Mouse (Mus musculus) hindbrain, embryonic 12.5 days (tissue): ENCODE measurements around the gene Ctxn1. TPM values are rescaled to one million over a fixed set of nuclear protein-coding genes. Genes with fewer than 3 reads are reported as not detected.
"Not testable (repeated sequence)": the region's sequence is repeated elsewhere in the genome, so short reads cannot be mapped to it uniquely, and the experiment has no call there.

ENCODE experiments used
- ATAC-seq: fragments of 200-750 bp; cut with Nextera tagmentation; 2 replicates; pipeline ENCODE4 v1.8.0; 2017; ENCODE audit warnings: moderate TSS enrichment; ENCODE audit not compliant: low FRiP score
- H3K27ac ChIP-seq: fragments of 300-500 bp; sonication (generic); 2 replicates; pipeline ENCODE4 v1.5.1; 2016; ENCODE audit warnings: mild to moderate bottlenecking
- H3K27me3 ChIP-seq: fragments of 300-500 bp; sonication (generic); 2 replicates; pipeline ENCODE4 v1.6.1; 2016; ENCODE audit warnings: mild to moderate bottlenecking
- H3K36me3 ChIP-seq: fragments of 300-500 bp; sonication (generic); 2 replicates; pipeline ENCODE4 v1.6.1; 2016; ENCODE audit warnings: mild to moderate bottlenecking
- H3K4me1 ChIP-seq: fragments of 300-500 bp; sonication (generic); 2 replicates; pipeline ENCODE4 v1.6.1; 2016
- H3K4me2 ChIP-seq: fragments of 300-500 bp; sonication (generic); replicated peaks from 2 replicates; pipeline ENCODE4 v1.6.1; 2016; ENCODE audit warnings: mild to moderate bottlenecking
- H3K4me3 ChIP-seq: fragments of 300-500 bp; sonication (generic); 2 replicates; pipeline ENCODE4 v1.5.1; 2016; ENCODE audit warnings: mild to moderate bottlenecking
- H3K9ac ChIP-seq: fragments of 300-500 bp; sonication (generic); 2 replicates; pipeline ENCODE4 v1.6.1; 2016; ENCODE audit warnings: mild to moderate bottlenecking, moderate library complexity
- H3K9me3 ChIP-seq: fragments of 300-500 bp; sonication (generic); replicated peaks from 2 replicates; pipeline ENCODE4 v1.6.1; 2016; ENCODE audit warnings: mild to moderate bottlenecking
- WGBS: fragments of 180-500 bp; shearing (Covaris S2); methylation state at CpG from one replicate; pipeline ENCODE4 v1.1.7; 2016; 5-methylcytosine and 5-hydroxymethylcytosine counted together
- polyA plus RNA-seq: library from polyadenylated mRNA; unstranded; fragments of >200 nt; fragmentation: Nextera tagmentation; extraction: Ambion mirVana; gene quantifications from 2 replicates; pipeline ENCODE4 v1.2.1, GENCODE M21; 2016

Gene Ctxn1
- polyA plus RNA-seq, 1 experiment from 2014 or later: 195 TPM

DNA sequence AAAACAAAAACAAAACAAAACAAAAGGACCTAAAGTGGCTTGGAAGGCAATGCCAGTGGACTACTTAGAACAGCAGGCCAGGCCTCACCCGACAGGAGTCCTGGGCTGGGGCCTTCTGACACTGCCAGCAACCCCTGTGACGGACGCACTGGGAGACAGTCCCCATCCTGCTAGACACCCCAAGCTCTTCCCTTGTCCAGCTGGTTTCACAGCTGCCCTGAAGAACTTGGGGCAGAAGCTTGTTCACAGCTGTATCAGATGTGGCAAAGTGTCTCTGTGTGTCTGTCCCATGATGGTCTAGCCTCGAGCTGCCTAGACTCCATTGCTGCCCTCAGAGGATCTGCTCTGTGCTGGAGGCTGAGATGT, 714 bp upstream of the Ctxn1 start:
- peaks cover 67% of the 10 kb centered on the region for H3K36me3 ChIP-seq
- WGBS: 85% methylated on average over 4 of the region's 4 CpGs
- peak overlapping the region; percentile 82; the same call in 1 of the 2 replicates for H3K4me3 ChIP-seq
- peaks cover 27% of the 10 kb centered on the region for H3K4me1 ChIP-seq
- peak overlapping the region; percentile 86; the same call in 1 of the 2 replicates for H3K9ac ChIP-seq
- peak overlapping the region; percentile 74; the same call in 1 of the 2 replicates for H3K4me2 ChIP-seq
- no peaks in the 10 kb centered on the region for H3K27me3 ChIP-seq
- peak overlapping the region; percentile 97 for H3K27ac ChIP-seq
- ATAC-seq: no peak
- no peaks in the 10 kb centered on the region for H3K9me3 ChIP-seq

DNA sequence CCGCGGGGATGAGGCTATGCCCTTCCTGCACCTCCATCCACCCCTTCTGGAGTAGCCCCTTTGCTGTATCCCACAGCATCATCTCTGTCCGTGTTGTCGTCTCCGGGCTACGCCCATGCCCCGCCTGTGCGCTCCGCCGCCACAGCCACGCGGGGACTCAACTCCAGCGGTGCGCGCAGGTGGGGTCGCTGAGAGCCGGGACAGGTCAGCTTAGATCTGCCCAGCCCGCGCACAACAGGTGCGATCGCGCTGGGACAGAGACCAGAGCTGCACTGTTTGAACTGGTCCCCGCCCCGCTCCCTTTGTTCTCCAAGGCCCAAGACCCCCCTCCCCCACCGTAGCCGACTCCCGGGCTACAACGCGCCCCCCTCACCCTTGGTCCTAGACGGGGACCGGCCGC, 396 bp downstream of the Ctxn1 start:
- H3K36me3 ChIP-seq: peaks cover 59% of the 10 kb centered on the region
- peak; percentile 83 for ATAC-seq
- peak overlapping the region; percentile 86 for H3K9ac ChIP-seq
- H3K4me3 ChIP-seq: peak overlapping the region; percentile 82
- H3K27me3 ChIP-seq: no peaks in the 10 kb centered on the region
- peak overlapping the region; percentile 97 for H3K27ac ChIP-seq
- no peaks in the 10 kb centered on the region for H3K9me3 ChIP-seq
- WGBS: under 1% methylated on average over 32 of the region's 32 CpGs
- H3K4me1 ChIP-seq: peaks cover 37% of the 10 kb centered on the region
- H3K4me2 ChIP-seq: peak overlapping the region; percentile 74

DNA sequence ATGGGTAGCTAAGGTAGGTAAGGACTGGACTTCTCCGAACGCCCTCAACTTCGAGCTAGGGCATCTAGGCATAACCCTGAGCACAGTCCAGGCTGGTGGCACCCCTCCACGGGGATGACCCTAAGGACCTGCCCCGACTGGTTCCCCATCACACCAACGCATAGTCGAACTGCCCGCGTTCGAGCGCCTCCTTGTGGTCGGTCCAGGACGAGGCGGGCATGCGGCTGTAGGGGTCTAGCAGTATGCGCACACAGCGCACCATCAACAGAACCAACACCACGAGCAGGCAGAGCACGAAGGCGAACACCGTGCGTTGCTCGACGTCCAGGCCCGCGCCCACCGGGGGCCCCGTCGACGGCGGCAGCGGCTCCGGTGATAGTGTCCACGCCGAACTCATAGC, 841 bp downstream of the Ctxn1 start:
- peak overlapping the region; percentile 86 for H3K9ac ChIP-seq
- H3K4me1 ChIP-seq: peaks cover 40% of the 10 kb centered on the region
- no peaks in the 10 kb centered on the region for H3K27me3 ChIP-seq
- H3K36me3 ChIP-seq: peaks cover 56% of the 10 kb centered on the region
- H3K4me3 ChIP-seq: peak overlapping the region; percentile 82
- peak overlapping the region; percentile 97 for H3K27ac ChIP-seq
- peak; percentile 71 for ATAC-seq
- H3K4me2 ChIP-seq: peak overlapping the region; percentile 74
- no peaks in the 10 kb centered on the region for H3K9me3 ChIP-seq
- WGBS: 4% methylated on average over 34 of the region's 35 CpGs

DNA sequence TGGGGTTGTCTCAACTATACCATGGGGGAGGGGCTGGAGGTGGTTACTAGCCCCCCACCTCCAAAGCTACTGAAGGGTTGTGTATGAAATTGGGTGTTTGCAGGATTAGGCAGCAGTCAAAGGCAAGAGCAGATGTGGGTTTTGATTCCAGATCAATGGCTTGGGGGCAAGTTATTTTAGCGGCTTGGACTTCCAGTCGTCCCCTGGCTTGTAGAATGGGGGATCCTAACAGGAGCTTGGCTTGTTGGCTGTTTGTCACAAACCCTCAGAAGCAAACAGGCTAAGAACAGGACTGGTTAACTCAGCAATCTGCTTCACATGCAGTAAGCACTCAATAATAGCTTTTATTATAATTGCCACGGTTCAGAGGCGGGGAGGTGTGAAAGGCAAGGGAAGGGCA, 1.7 kb downstream of the Ctxn1 start:
- H3K4me3 ChIP-seq: peak overlapping the region; percentile 82
- H3K4me2 ChIP-seq: peak overlapping the region; percentile 74
- H3K9ac ChIP-seq: peak overlapping the region; percentile 86
- ATAC-seq: no peak
- H3K36me3 ChIP-seq: peaks cover 48% of the 10 kb centered on the region
- H3K27me3 ChIP-seq: no peaks in the 10 kb centered on the region
- 57% methylated on average over 4 of the region's 4 CpGs for WGBS
- H3K9me3 ChIP-seq: no peaks in the 10 kb centered on the region
- peaks cover 43% of the 10 kb centered on the region for H3K4me1 ChIP-seq
- peak overlapping the region; percentile 97 for H3K27ac ChIP-seq

DNA sequence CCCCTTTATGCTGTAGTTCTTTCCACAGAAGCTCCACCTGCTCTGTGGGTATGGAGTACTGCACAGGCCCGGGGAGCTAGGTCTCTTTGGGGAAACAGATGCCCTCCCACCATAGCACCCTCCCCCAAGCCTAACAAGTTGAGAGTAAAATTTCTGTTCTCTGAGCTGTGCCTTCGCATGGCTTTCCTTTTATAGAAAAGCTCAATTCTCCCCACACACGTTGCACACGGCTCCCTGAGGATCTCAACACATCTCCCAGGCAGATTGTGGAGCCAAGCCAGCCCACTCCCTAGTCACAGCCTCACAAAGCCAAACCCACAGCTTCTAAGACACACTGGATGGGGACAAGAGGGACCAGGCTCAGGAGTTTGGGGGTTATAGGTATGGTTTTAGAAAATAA, 2.2 kb downstream of the Ctxn1 start:
- 72% methylated on average over 4 of the region's 4 CpGs for WGBS
- H3K4me2 ChIP-seq: peak overlapping the region; percentile 74
- H3K9ac ChIP-seq: peak overlapping the region; percentile 86
- no peak for ATAC-seq
- H3K27me3 ChIP-seq: no peaks in the 10 kb centered on the region
- H3K4me1 ChIP-seq: peaks cover 44% of the 10 kb centered on the region
- H3K27ac ChIP-seq: peak overlapping the region; percentile 97
- H3K4me3 ChIP-seq: peak overlapping the region; percentile 82
- no peaks in the 10 kb centered on the region for H3K9me3 ChIP-seq
- peaks cover 44% of the 10 kb centered on the region for H3K36me3 ChIP-seq

DNA sequence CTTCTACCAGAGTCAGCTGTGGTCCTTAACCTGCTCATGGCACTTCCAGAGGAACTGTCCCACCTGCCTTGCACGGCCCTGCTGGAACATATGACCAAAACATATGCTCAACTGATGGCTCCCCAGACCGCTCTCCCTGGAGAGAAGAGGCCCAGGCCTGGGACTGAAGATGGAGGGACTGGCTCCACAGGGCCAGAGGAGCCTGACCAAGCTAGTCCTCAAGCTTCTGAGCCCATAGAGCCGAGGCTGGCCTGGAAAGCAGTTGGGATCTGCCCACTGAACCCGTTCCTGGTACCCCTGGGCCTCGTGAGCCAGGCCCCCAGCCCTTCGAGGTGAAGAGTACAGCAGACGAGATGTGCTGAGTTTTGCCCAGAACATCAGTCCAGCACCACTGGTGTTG, 3.6 kb downstream of the Ctxn1 start:
- H3K36me3 ChIP-seq: peaks cover 29% of the 10 kb centered on the region
- WGBS: 88% methylated on average over 7 of the region's 7 CpGs
- H3K4me1 ChIP-seq: peaks cover 44% of the 10 kb centered on the region
- ATAC-seq, H3K9ac ChIP-seq, H3K9me3 ChIP-seq, H3K4me3 ChIP-seq, H3K27ac ChIP-seq, H3K27me3 ChIP-seq, H3K4me2 ChIP-seq: not testable (repeated sequence)

DNA sequence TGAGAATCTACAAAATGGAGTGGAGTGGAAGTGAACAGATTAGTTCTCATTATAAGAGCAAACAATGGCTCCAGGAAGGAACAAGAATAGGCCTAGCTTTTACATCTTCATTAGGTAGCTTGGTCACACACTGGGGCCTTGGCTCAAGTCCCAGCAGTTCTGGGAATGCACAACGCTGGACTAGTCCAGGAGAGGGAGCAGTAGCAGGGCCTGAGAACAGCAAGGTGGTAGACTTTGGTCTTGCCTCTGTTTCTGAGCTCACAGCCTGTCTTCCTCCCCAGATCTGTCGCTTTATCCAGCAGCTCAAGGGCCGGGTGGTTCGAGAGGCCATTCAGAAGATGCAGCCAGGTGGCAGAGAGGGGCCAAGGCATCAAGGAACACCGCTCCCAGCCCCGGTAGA, 5.1 kb downstream of the Ctxn1 start:
- no peak for ATAC-seq
- Histone ChIP-seq H3K9me3 (no peaks in the 10 kb centered on the region), H3K4me3 (peak overlapping the region; percentile 89), H3K36me3 (peaks cover 28% of the 10 kb centered on the region), H3K4me1 (peaks cover 45% of the 10 kb centered on the region), H3K27me3 (no peaks in the 10 kb centered on the region), H3K4me2 (peak overlapping the region; percentile 86), H3K27ac (peak overlapping the region; percentile 95; the same call in 1 of the 2 replicates), H3K9ac (peak overlapping the region; percentile 91)
- WGBS: 67% methylated on average over 6 of the region's 6 CpGs

DNA sequence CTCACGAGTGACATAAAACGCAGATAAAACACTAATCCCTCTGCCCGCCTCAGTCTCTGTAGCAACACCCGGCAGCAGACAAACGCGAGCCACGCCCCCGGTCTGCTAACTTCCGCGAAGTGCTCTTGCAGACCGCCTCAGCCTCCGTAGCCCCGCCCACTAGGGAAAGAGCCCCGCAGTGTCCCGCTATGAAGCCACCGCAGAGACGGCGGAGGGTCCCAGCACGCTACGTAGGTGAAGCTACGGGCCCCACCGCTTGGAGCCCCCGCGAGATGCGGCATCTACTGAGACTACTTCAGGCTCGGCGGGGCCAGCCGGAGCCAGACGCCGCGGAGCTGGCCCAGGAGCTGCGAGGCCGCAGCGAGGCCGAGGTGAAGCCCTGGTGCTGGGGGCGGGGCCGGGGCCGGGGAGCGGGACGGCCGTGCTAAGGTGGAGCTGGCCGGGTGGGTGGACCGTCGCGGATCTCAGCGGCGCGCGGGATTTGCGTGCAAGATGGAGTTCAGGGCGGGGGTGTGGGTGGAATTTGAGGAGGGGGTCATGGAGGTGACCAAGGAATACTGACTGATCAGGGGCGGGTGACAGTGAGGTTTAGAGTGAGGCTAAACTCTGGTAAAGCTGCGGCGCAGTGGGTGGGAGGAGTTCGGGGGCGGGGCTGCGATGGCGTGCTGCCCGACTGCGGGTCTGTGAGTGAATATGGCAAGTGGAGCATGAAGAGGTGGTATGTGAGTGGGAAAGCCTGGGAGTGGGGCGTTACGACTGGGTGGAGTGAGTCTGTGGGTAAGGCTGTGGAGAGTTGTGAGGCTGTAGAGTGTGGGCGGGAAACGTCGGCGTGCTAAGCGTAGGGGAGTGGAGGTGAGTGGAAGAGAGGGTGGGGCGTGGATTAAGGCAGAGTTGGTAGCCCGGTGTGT, 5.9 kb downstream of the Ctxn1 start, which contains the start of gene Snapc2:
Snapc2 (plus strand) TSS at position 147 of the 908 bp plus-strand sequence.
- peak; percentile 88 for ATAC-seq
- Histone ChIP-seq H3K9me3 (no peaks in the 10 kb centered on the region), H3K36me3 (peaks cover 29% of the 10 kb centered on the region), H3K27me3 (0 out of 2 replicates have a peak, but pooled peaks cover under 1% of the 10 kb centered on the region), H3K4me2 (peak within 1 kb of the TSS; percentile 86), H3K9ac (peak within 1 kb of the TSS; percentile 91), H3K4me1 (peaks cover 47% of the 10 kb centered on the region), H3K27ac (peak within 1 kb of the TSS; percentile 95), H3K4me3 (peak within 1 kb of the TSS; percentile 89)
- WGBS: under 1% methylated on average over 69 of the region's 69 CpGs

DNA sequence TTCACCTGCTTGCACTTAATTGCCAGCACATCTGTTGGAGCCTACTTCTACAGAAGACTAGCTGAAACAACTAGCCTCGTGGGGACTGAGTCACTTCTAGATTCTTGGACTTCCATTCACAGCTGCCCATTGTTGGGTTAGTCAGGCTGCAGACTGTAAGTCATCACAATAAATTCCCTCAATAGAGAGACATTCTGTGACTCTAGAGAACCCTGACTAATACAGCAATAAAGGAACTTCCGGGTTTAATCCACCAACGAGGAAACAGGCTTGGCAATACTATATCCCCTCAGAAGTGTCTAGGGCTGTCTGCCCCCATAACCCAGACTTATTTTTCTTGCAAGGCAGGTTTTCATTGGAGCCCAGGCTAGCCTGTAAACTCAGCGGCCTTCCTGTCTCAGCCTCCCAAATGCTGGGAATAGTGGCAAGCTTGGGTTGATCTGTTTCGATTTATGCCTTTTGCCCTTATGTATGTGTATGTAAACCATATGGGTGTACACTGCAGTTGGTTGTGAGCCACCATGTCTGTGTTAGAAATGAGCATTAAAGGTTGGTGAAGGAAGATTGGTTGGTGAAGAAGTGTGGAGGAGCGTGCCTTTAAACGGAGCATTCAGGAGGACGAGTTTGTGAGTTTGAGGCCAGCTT, 6.8 kb downstream of the Ctxn1 start:
- no peak for ATAC-seq
- peak overlapping the region; percentile 89 for H3K4me3 ChIP-seq
- no peaks in the 10 kb centered on the region for H3K9me3 ChIP-seq
- H3K4me2 ChIP-seq: peak overlapping the region; percentile 86
- H3K27me3 ChIP-seq: 0 out of 2 replicates have a peak, but pooled peaks cover 4% of the 10 kb centered on the region
- WGBS: 47% methylated on average over 8 of the region's 8 CpGs
- H3K36me3 ChIP-seq: peaks cover 36% of the 10 kb centered on the region
- H3K9ac ChIP-seq: peak overlapping the region; percentile 91
- H3K4me1 ChIP-seq: peaks cover 38% of the 10 kb centered on the region
- peak overlapping the region; percentile 95; the same call in 1 of the 2 replicates for H3K27ac ChIP-seq

DNA sequence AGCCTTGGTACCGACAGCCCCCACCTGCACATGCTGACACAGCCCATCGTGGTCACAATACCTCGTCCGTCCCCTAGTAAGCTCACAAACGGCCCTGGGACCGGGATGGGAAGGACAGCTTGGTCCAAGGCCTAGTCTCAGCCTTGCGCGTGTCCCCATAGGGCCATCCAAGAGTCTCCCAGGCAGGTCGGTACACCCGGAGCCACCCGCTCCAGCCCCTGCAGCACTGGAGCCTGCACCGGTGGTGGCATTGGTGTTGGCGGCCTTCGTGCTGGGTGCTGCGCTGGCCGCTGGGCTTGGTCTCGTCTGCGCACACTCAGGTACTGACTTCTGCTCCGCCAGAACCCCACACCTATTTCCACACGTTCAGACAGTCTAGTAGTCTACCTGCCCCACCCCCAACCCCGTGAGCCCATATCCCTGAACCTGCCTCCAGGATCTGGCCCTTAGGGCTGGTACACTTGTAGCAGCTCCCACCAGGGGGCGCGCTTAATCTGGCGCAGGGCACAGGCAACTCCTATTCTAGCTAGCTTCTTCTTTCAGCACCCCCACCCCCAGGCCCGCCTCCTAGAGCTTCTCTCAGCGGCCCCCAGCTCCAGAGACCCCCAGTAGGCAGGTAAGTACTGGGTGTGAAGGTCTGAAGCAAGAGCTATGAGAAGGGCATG, 8.6 kb downstream of the Ctxn1 start:
- Histone ChIP-seq H3K4me1 (peaks cover 29% of the 10 kb centered on the region), H3K9me3 (no peaks in the 10 kb centered on the region), H3K9ac (no peak overlapping the region), H3K4me2 (0 out of 2 replicates have a peak overlapping the region, but pooled peaks have one; percentile 3), H3K27ac (no peak overlapping the region), H3K27me3 (0 out of 2 replicates have a peak, but pooled peaks cover 4% of the 10 kb centered on the region), H3K4me3 (no peak overlapping the region), H3K36me3 (peaks cover 40% of the 10 kb centered on the region)
- 29% methylated on average over 26 of the region's 26 CpGs for WGBS
- 0 out of 2 replicates have a peak, but pooled peaks have one; percentile 1 for ATAC-seq

DNA sequence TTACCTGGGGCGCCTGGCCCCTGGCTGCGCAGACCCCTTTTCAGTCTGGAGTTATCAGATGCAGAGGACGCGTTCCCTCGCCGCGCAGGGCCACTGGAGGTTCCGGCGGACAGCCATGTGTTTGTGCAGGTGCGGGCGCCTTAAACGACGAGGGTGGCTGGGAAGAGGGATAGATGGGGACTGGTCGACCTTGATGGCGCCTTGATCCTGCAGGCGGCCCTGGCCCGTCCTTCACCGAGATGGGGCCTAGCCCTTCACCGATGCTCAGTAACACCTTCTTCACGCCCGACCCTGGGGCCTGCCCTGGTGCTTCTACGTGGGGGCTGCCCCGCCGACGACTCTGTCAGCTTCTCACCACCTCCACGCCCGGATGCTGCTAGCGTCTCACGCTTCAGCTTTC, 9.9 kb downstream of the Ctxn1 start:
- Histone ChIP-seq H3K9me3 (no peaks in the 10 kb centered on the region), H3K27me3 (0 out of 2 replicates have a peak, but pooled peaks cover 4% of the 10 kb centered on the region), H3K4me2 (no peak overlapping the region), H3K36me3 (peaks cover 43% of the 10 kb centered on the region), H3K9ac (no peak overlapping the region), H3K27ac (no peak overlapping the region), H3K4me3 (no peak overlapping the region), H3K4me1 (peaks cover 24% of the 10 kb centered on the region)
- ATAC-seq: no peak
- WGBS: 13% methylated on average over 29 of the region's 29 CpGs
